Mouse (Mus musculus) forebrain, embryonic 11.5 days (tissue): ENCODE measurements around the gene Limd2. TPM values are rescaled to one million over a fixed set of nuclear protein-coding genes. Genes with fewer than 3 reads are reported as not detected.
A peak's percentile ranks its signal among the peaks of the same experiment; 100 is the strongest.

ENCODE experiments used
- ATAC-seq: fragments of 200-750 bp; cut with Nextera tagmentation; replicated peaks from 2 replicates; pipeline ENCODE4 v1.8.0; 2017; ENCODE audit warnings: moderate TSS enrichment; ENCODE audit not compliant: low FRiP score
- DNase-seq: peaks from one replicate; pipeline ENCODE4 v3.0.0-alpha.2; 2017; ENCODE audit warnings: low spot score
- H3K27ac ChIP-seq: fragments of 300-500 bp; sonication (generic); 2 replicates; pipeline ENCODE4 v1.5.1; 2014; ENCODE audit warnings: low read depth, low read length
- H3K27me3 ChIP-seq: fragments of 300-500 bp; sonication (generic); 2 replicates; pipeline ENCODE4 v1.6.1; 2014; ENCODE audit warnings: mild to moderate bottlenecking, low read length, mixed read lengths; ENCODE audit not compliant: control insufficient read depth, insufficient read depth
- H3K36me3 ChIP-seq: fragments of 300-500 bp; sonication (generic); 2 replicates; pipeline ENCODE4 v1.6.1; 2014; ENCODE audit warnings: mild to moderate bottlenecking, low read length, moderate library complexity, mixed read lengths; ENCODE audit not compliant: control insufficient read depth, insufficient read depth
- H3K4me1 ChIP-seq: fragments of 300-500 bp; sonication (generic); replicated peaks from 2 replicates; pipeline ENCODE4 v1.6.1; 2014; ENCODE audit warnings: low read length, mixed read lengths; ENCODE audit not compliant: control insufficient read depth, insufficient read depth
- H3K4me2 ChIP-seq: fragments of 300-500 bp; sonication (generic); 2 replicates; pipeline ENCODE4 v1.6.1; 2014; ENCODE audit warnings: low read depth, mild to moderate bottlenecking, low read length, moderate library complexity, mixed read lengths; ENCODE audit not compliant: severe bottlenecking
- H3K4me3 ChIP-seq: fragments of 300-500 bp; sonication (generic); 2 replicates; pipeline ENCODE4 v1.5.1; 2014; ENCODE audit warnings: low read depth, low read length
- H3K9ac ChIP-seq: fragments of 300-500 bp; sonication (generic); 2 replicates; pipeline ENCODE4 v1.6.1; 2014; ENCODE audit warnings: low read length
- H3K9me3 ChIP-seq: fragments of 300-500 bp; sonication (generic); 2 replicates; pipeline ENCODE4 v1.6.1; 2016; ENCODE audit warnings: low read length, mixed read lengths; ENCODE audit not compliant: control insufficient read depth
- WGBS: fragments of 180-500 bp; shearing (Covaris S2); extraction: QIAGEN DNeasy Blood & Tissue Kit; methylation state at CpG from one replicate; pipeline ENCODE4 v1.1.7; 2014; 5-methylcytosine and 5-hydroxymethylcytosine counted together
- polyA plus RNA-seq: library from polyadenylated mRNA; unstranded; fragments of >200 nt; fragmentation: Nextera tagmentation; extraction: Ambion mirVana; gene quantifications from 2 replicates; pipeline ENCODE4 v1.2.1, GENCODE M21; 2014

The Limd2 gene
- polyA plus RNA-seq, 1 experiment from 2014 or later, result 309 TPM

DNA sequence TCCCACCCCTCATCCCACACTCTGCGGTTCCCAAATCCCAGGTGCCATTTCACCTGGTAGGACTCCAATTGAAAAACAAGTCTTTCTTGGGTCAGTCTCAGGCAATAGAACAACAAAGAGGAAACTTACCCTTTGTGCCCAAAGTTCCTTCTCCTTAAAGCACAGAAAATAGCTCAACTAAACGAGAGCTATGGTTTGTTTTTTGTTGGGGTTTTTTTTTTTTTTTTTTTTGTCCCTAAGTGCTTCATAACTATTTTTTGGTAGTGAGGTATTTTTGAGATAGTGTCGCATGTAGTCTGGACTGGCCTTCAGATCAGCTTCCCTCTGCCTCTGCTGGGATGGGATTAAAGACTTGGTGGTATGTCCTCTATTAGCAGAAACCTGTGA, 33.5 kb upstream of the Limd2 start:
- DNase-seq (no peak), ATAC-seq (no peak)
- Histone ChIP-seq H3K4me1 (peaks cover 2% of the 10 kb centered on the region; the same call in 1 of the 2 replicates), H3K9me3 (no peaks in the 10 kb centered on the region), H3K27me3 (no peaks in the 10 kb centered on the region), H3K36me3 (peaks cover 6% of the 10 kb centered on the region), H3K4me2 (peak overlapping the region; percentile 70), H3K9ac (peak overlapping the region; percentile 60), H3K27ac (peak overlapping the region; percentile 79), H3K4me3 (peak overlapping the region; percentile 58)
- 50% methylated on average over 3 of the region's 3 CpGs for whole genome bisulfite sequencing

DNA sequence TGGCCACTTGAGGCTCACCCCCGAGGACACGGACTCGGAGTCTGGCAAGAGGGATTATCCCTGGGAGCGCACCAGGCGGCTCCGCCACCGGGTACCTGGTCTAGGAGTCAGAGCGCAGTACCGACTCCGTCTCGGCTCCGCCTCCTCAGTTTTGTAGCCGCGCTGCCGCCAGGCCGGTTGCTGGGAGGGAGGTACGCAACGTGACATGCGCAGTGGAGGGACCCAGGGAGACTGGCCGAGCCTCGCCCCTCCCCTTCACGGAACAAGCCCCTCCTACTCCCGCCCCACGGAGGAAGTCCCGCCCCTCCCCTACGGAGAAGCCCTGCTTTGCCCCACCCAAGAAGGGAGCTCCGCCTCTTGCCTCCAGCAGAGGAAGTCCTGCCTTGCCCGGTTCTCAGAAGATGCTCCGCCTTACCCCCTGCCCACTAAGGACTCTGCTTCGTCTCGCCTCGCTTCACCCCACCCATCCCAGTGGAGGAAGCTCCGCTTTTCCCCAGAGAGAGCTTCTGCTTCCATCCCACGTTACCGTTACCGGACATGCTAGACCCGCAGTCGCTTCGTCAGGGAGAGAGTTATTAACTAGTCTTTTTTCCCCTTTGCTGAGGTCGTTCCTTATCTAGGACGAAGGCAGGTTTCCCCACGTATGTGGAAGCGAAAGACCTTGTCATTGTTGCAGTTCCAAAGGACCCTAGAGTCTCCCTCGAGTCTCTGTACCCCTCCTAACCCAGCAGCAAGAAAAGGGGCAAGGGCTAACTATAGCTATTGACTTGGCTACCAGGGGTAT, 32.9 kb upstream of the Limd2 start:
- peak overlapping the region; percentile 60 for H3K9ac ChIP-seq
- H3K4me1 ChIP-seq, result peaks cover 2% of the 10 kb centered on the region; the same call in 1 of the 2 replicates
- peak overlapping the region; percentile 58 for H3K4me3 ChIP-seq
- WGBS, result under 1% methylated on average over 41 of the region's 44 CpGs
- no peaks in the 10 kb centered on the region for H3K27me3 ChIP-seq
- peak overlapping the region; percentile 79 for H3K27ac ChIP-seq
- peak overlapping the region; percentile 70 for H3K4me2 ChIP-seq
- H3K9me3 ChIP-seq, result no peaks in the 10 kb centered on the region
- ATAC-seq (peak; percentile 96), DNase-seq (peak; percentile 99)
- H3K36me3 ChIP-seq, result peaks cover 6% of the 10 kb centered on the region

DNA sequence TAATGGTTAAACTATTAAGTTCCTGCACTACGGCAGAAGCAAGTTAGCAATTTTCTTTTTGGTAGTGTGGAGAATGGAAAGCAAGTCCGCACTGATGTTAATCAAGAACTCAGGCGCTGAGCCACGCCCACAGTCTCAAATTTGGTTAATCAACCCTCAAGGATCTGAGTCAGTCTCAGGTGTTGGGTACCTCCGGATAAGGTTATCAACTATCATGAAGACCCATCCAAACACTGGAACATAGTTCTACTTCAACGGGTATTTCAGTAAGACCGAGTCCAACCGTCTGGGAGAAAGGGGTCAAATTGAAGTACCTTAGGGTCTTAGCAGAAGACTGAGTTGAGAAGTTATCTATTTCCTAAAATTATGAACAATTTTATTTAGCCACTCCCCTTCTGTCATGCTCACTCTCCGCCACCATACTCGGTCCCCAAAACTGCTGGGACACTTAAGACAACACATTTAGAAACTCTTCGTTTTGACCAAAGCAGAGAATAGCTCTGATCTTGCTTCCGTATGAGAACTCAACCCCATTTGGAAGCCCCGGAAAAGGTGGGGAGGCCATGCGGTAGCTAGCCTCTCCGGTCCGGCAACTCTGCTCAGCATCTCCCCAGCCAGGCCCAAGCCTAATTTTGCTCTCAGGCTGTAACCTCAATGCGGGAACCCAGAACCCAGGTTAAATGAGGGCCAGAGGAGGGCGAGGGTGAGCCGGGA, 32.2 kb upstream of the Limd2 start:
- H3K4me2 ChIP-seq, result peak overlapping the region; percentile 44
- peak overlapping the region; percentile 78; the same call in 1 of the 2 replicates for H3K27ac ChIP-seq
- peak overlapping the region; percentile 60 for H3K9ac ChIP-seq
- 13% methylated on average over 19 of the region's 19 CpGs for WGBS
- DNase-seq (no peak), ATAC-seq (peak; percentile 3; the same call in 1 of the 2 replicates)
- peaks cover 4% of the 10 kb centered on the region for H3K36me3 ChIP-seq
- H3K4me1 ChIP-seq, result peaks cover 2% of the 10 kb centered on the region; the same call in 1 of the 2 replicates
- no peaks in the 10 kb centered on the region for H3K9me3 ChIP-seq
- no peaks in the 10 kb centered on the region for H3K27me3 ChIP-seq
- H3K4me3 ChIP-seq, result peak overlapping the region; percentile 58

DNA sequence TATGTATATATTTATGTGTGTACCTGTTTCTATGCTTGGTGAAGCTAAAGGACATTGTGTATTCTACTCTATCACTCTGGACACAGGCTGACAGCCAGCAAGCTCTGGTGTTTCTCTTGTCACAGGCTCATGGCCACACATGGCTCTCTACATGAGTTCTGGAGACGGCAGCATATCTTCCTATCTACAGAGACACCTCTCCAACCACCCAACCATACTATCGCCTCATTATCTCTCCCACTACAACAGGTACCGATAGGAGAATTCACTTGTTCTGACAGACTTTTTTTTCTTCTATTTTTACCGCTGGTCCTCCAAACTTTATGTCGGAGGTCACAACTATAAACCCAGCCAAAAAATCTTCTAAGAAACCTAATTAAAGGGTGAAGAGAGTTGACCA, 31.6 kb upstream of the Limd2 start:
- H3K27ac ChIP-seq, result no peak overlapping the region
- ATAC-seq (no peak), DNase-seq (no peak)
- 91% methylated on average over 5 of the region's 5 CpGs for WGBS
- H3K9ac ChIP-seq, result no peak overlapping the region
- peaks cover 2% of the 10 kb centered on the region; the same call in 1 of the 2 replicates for H3K4me1 ChIP-seq
- peak overlapping the region; percentile 44; the same call in 1 of the 2 replicates for H3K4me2 ChIP-seq
- no peaks in the 10 kb centered on the region for H3K27me3 ChIP-seq
- peak overlapping the region; percentile 58; the same call in 1 of the 2 replicates for H3K4me3 ChIP-seq
- no peaks in the 10 kb centered on the region for H3K9me3 ChIP-seq
- peaks cover 4% of the 10 kb centered on the region for H3K36me3 ChIP-seq

GRCm38 (mm10) chr11:106191716-106192115, 31.1 kb upstream of the Limd2 start:
- no peak for DNase-seq
- Histone ChIP-seq H3K27ac (no peak overlapping the region), H3K4me2 (no peak overlapping the region), H3K9me3 (no peaks in the 10 kb centered on the region), H3K4me1 (peaks cover 2% of the 10 kb centered on the region; the same call in 1 of the 2 replicates), H3K27me3 (no peaks in the 10 kb centered on the region), H3K36me3 (0 out of 2 replicates have a peak, but pooled peaks cover under 1% of the 10 kb centered on the region), H3K9ac (no peak overlapping the region), H3K4me3 (no peak overlapping the region)
- ATAC-seq, result no peak
- WGBS, result 95% methylated on average over 3 of the region's 3 CpGs

- no peak overlapping the region for H3K4me3 ChIP-seq
- DNase-seq, result no peak
- no peaks in the 10 kb centered on the region for H3K4me1 ChIP-seq
- no peak overlapping the region for H3K27ac ChIP-seq
- 97% methylated on average over 4 of the region's 4 CpGs for WGBS
- no peaks in the 10 kb centered on the region for H3K36me3 ChIP-seq
- H3K9me3 ChIP-seq, result no peaks in the 10 kb centered on the region
- ATAC-seq, result no peak
- no peak overlapping the region for H3K4me2 ChIP-seq
- no peaks in the 10 kb centered on the region for H3K27me3 ChIP-seq
- no peak overlapping the region for H3K9ac ChIP-seq
Observed at GRCm38 (mm10) chr11:106187326-106187725, 26.7 kb upstream of the Limd2 start.

DNA sequence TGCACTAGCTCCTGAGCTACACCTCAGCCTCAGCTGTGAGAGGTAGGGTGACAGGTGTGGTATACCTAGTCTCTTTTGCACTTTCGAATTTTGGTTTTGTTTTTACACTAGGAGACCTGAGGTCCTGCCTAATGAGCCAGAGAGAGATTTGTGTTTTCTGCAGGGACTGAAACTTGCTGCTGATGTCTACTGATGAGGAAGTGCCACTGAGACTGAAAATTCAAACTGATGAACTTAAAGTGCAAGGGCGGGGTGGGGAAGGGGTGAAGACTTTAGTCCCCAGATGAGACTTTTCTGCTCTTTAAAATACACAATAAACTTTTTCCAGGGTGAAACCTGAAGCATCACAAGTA, 19.8 kb upstream of the Limd2 start:
- Histone ChIP-seq H3K9me3 (no peaks in the 10 kb centered on the region), H3K9ac (no peak overlapping the region), H3K36me3 (no peaks in the 10 kb centered on the region), H3K4me1 (no peaks in the 10 kb centered on the region), H3K27ac (no peak overlapping the region), H3K4me2 (no peak overlapping the region), H3K27me3 (no peaks in the 10 kb centered on the region), H3K4me3 (no peak overlapping the region)
- 89% methylated on average over 2 of the region's 2 CpGs for WGBS
- ATAC-seq (no peak), DNase-seq (no peak)

DNA sequence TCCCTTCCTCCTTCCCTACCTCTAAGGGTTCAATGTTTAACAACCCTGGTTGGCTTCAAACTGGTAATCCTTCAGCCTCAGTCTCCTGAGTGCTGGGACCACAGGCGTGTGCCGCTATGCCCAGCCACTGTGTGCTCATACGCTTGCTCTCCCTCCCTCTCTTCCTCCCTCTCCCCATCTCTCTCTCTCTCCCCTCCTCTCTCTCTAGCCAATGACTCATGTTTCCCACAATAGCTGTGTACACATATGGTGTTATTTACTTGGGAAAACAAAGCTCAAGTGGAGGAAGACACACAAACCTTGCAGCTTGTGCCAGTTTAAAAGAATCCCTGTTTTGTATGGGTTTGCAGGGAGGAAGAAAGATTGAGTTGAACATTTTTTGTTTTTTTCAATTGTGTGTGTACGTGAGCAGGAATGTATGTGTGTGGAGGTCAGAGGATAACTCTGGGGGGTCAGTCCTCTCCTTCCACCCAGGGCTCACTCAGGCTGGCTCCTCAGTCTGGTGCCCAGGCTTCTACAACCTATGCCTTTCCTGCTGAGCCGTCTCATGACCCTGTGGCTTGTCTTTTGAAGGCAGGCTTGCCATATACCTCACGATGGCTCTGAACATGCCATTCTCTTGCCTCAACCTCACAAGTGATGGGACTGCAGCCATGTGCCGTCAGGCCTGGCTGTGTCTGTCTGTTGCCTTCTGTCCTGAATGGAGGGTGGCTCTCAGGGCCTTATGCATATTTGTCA, 19.2 kb upstream of the Limd2 start:
- Histone ChIP-seq H3K4me2 (no peak overlapping the region), H3K27me3 (no peaks in the 10 kb centered on the region)
- WGBS, result 78% methylated on average over 7 of the region's 7 CpGs

More for the DNA sequence above, 19.2 kb upstream of the Limd2 start:
- Histone ChIP-seq H3K36me3 (no peaks in the 10 kb centered on the region), H3K9ac (no peak overlapping the region), H3K4me3 (no peak overlapping the region), H3K27ac (no peak overlapping the region), H3K9me3 (no peaks in the 10 kb centered on the region), H3K4me1 (no peaks in the 10 kb centered on the region)
- no peak for DNase-seq
- no peak for ATAC-seq
